Mouse (Mus musculus): ENCODE results near the gene Zfp950. TPM values are rescaled to one million over a fixed set of nuclear protein-coding genes. Genes with fewer than 3 reads are reported as not detected.

Gene Zfp950
- polyA plus RNA-seq (2014; fragmentation: Illumina TruSeq; extraction: RNeasy Lipid Tissue Mini Kit (QIAGEN cat#74804); ENCODE audit: low read depth, low replicate concordance): 288 TPM

GRCm38 (mm10) chr19:61140342-61141206 is at the start of gene Zfp950:
Gene Zfp950, minus strand, starts transcription at chr19:61140840.

GRCm38 (mm10) chr19:61183590-61183989 is 43.0 kb upstream of the Zfp950 start, which contains the start of gene Gm6020:
Gene Gm6020, plus strand, starts transcription at chr19:61183890.

GRCm38 (mm10) chr19:61175756-61176324 is 35.2 kb upstream of the Zfp950 start, which contains the start of gene Gm7102:
Gene Gm7102, minus strand, starts transcription at chr19:61176309.

Other genes with a start within 250 kb of the Zfp950 start
- gene Gm7102, start 35.5 kb upstream of the Zfp950 start, polyA plus RNA-seq (2014; fragmentation: Illumina TruSeq; extraction: RNeasy Lipid Tissue Mini Kit (QIAGEN cat#74804); ENCODE audit: low read depth, low replicate concordance): not detected
- gene Gm6020, start 43.0 kb upstream of the Zfp950 start, polyA plus RNA-seq (2014; fragmentation: Illumina TruSeq; extraction: RNeasy Lipid Tissue Mini Kit (QIAGEN cat#74804); ENCODE audit: low read depth, low replicate concordance): not detected
- 2.5 TPM for gene Csf2ra, start 87.6 kb upstream of the Zfp950 start, polyA plus RNA-seq (2014; fragmentation: Illumina TruSeq; extraction: RNeasy Lipid Tissue Mini Kit (QIAGEN cat#74804); ENCODE audit: low read depth, low replicate concordance)
- gene Gm21060, start 156.2 kb upstream of the Zfp950 start, polyA plus RNA-seq (2014; fragmentation: Illumina TruSeq; extraction: RNeasy Lipid Tissue Mini Kit (QIAGEN cat#74804); ENCODE audit: low read depth, low replicate concordance): not detected